Mouse (Mus musculus): ENCODE data around the gene Map7d1.

Gene Map7d1

GRCm38 (mm10) chr4:126255113-126256001 lies 786 bp downstream of the Map7d1 start:
- CTCF ChIA-PET, result interaction anchor here in 3 of 4 experiments (0.6 to 2.3 kb wide), 5 partner anchors 9 to 768 kb away, joined by 3 to 7 read pairs (median 3); partner anchors contain the start of gene Adprhl2 (in 1 of the 3)
- POLR2A ChIA-PET, result interaction anchor here in 3 of 4 experiments (0.5 to 7.0 kb wide), 30 partner anchors 7 to 302 kb away, joined by 3 to 52 read pairs (median 4); partner anchors contain the start of genes Adprhl2 (in 1 of the 3), Clspn (in 1 of the 3), Col8a2 (in 1 of the 3) and Sh3d21 (in 1 of the 3)

GRCm38 (mm10) chr4:126254315-126255112 lies 1.6 kb downstream of the Map7d1 start:
- CTCF ChIA-PET, result interaction anchor here in 1 of 4 experiments (0.7 to 2.3 kb wide), 2 partner anchors 67 to 200 kb away, joined by 3 to 5 read pairs; partner anchors contain the start of gene Adprhl2
- POLR2A ChIA-PET, result interaction anchor here in 3 of 4 experiments (0.5 to 7.0 kb wide), 21 partner anchors 9 to 165 kb away, joined by 3 to 52 read pairs (median 5); partner anchors contain the start of genes Adprhl2 (in 1 of the 3), Col8a2 (in 1 of the 3), Sh3d21 (in 1 of the 3) and Tekt2 (in 1 of the 3)

- ChIA-PET CTCF (interaction anchor here in 1 of 4 experiments (0.7 kb wide), 1 partner anchor 11 kb away, joined by 3 read pairs; no protein-coding TSS in a partner anchor), POLR2A (interaction anchor here in 3 of 4 experiments (0.6 to 7.0 kb wide), 8 partner anchors 9 to 164 kb away, joined by 3 to 52 read pairs (median 5); partner anchors contain the start of genes Sh3d21 (in 1 of the 3) and Trappc3 (in 1 of the 3))
These were observed 2.4 kb downstream of the Map7d1 start for GRCm38 (mm10) chr4:126253637-126254272.

- POLR2A ChIA-PET, result interaction anchor here in 3 of 4 experiments (0.5 to 7.0 kb wide), 13 partner anchors 10 to 457 kb away, joined by 3 to 52 read pairs (median 4); partner anchors contain the start of gene Trappc3 (in 1 of the 3)
- CTCF ChIA-PET, result interaction anchor here in 2 of 4 experiments (1.0 to 1.4 kb wide), 3 partner anchors 10 to 80 kb away, joined by 3 to 6 read pairs (median 5); partner anchors contain the start of gene Trappc3 (in 1 of the 2)
These were observed 3.5 kb downstream of the Map7d1 start for GRCm38 (mm10) chr4:126252411-126253237.

- POLR2A ChIA-PET, result interaction anchor here (0.5 to 7.0 kb wide), 13 partner anchors 10 to 50 kb away, joined by 3 to 52 read pairs (median 5); partner anchors contain the start of gene Trappc3 (in 1 of the 4)
- CTCF ChIA-PET, result interaction anchor here in 2 of 4 experiments (1.0 to 1.4 kb wide), 3 partner anchors 11 to 80 kb away, joined by 3 to 6 read pairs (median 5); partner anchors contain the start of gene Trappc3 (in 1 of the 2)
These were observed 4.4 kb downstream of the Map7d1 start for GRCm38 (mm10) chr4:126251655-126252254.

- ChIA-PET CTCF (no interaction called here), POLR2A (interaction anchor here in 3 of 4 experiments (0.7 to 7.0 kb wide), 6 partner anchors 9 to 49 kb away, joined by 3 to 52 read pairs (median 6); partner anchors contain the start of gene Trappc3 (in 1 of the 3))
These were observed 5.5 kb downstream of the Map7d1 start for GRCm38 (mm10) chr4:126250659-126251058.

- ChIA-PET POLR2A (interaction anchor here in 3 of 4 experiments (0.5 to 4.1 kb wide), 36 partner anchors 8 to 309 kb away, joined by 3 to 43 read pairs (median 5); partner anchors contain the start of genes Map7d1 (in 2 of the 3), Thrap3 (in 2 of the 3), Trappc3 (in 2 of the 3) and Adprhl2 (in 1 of the 3)), CTCF (interaction anchor here (0.6 to 1.5 kb wide), 22 partner anchors 10 to 1797 kb away, joined by 3 to 17 read pairs (median 3); partner anchors contain the start of genes Adprhl2 (in 2 of the 4) and Trappc3 (in 2 of the 4))
These were observed 7.8 kb downstream of the Map7d1 start for GRCm38 (mm10) chr4:126248261-126248868.

- ChIA-PET POLR2A (interaction anchor here in 3 of 4 experiments (0.6 to 4.1 kb wide), 9 partner anchors 9 to 49 kb away, joined by 3 to 43 read pairs (median 7); partner anchors contain the start of gene Map7d1 (in 1 of the 3)), CTCF (interaction anchor here in 3 of 4 experiments (0.7 to 2.5 kb wide), 7 partner anchors 10 to 19 kb away, joined by 3 to 7 read pairs (median 3); partner anchors contain the start of genes Trappc3 (in 2 of the 3) and Map7d1 (in 1 of the 3))
These were observed 9.8 kb downstream of the Map7d1 start for GRCm38 (mm10) chr4:126246202-126246889.

GRCm38 (mm10) chr4:126242510-126242909 lies 13.6 kb downstream of the Map7d1 start:
- ChIA-PET CTCF (interaction anchor here (0.6 to 1.1 kb wide), 4 partner anchors 11 to 90 kb away, joined by 3 read pairs; no protein-coding TSS in a partner anchor), POLR2A (interaction anchor here in 3 of 4 experiments (0.6 to 3.4 kb wide), 10 partner anchors 9 to 222 kb away, joined by 3 to 18 read pairs (median 6); partner anchors contain the start of genes Map7d1 (in 2 of the 3) and Thrap3 (in 1 of the 3))

GRCm38 (mm10) chr4:126241956-126242355 lies 14.2 kb downstream of the Map7d1 start:
- CTCF ChIA-PET, result interaction anchor here in 2 of 4 experiments (0.6 to 1.3 kb wide), 4 partner anchors 14 to 665 kb away, joined by 3 read pairs; partner anchors contain the start of gene Trappc3 (in 1 of the 2)
- POLR2A ChIA-PET, result interaction anchor here in 3 of 4 experiments (0.5 to 3.4 kb wide), 12 partner anchors 10 to 254 kb away, joined by 3 to 18 read pairs (median 4); partner anchors contain the start of genes Map7d1 (in 2 of the 3) and Thrap3 (in 1 of the 3)

- CTCF ChIA-PET, result no interaction called here
- POLR2A ChIA-PET, result interaction anchor here in 1 of 4 experiments (0.9 to 1.4 kb wide), 2 partner anchors 13 to 22 kb away, joined by 3 to 5 read pairs; partner anchors contain the start of gene Trappc3
These were observed 16.2 kb downstream of the Map7d1 start for GRCm38 (mm10) chr4:126239862-126240475.

- CTCF ChIA-PET, result interaction anchor here in 3 of 4 experiments (0.6 to 2.7 kb wide), 9 partner anchors 10 to 84 kb away, joined by 3 to 9 read pairs (median 3); partner anchors contain the start of genes Trappc3 (in 2 of the 3) and Adprhl2 (in 1 of the 3)
- POLR2A ChIA-PET, result interaction anchor here in 2 of 4 experiments (0.8 to 6.4 kb wide), 4 partner anchors 9 to 19 kb away, joined by 3 to 52 read pairs (median 25); partner anchors contain the start of gene Map7d1 (in 1 of the 2)
These were observed 18.4 kb downstream of the Map7d1 start for GRCm38 (mm10) chr4:126237721-126238242.
